Mouse (Mus musculus): ENCODE results near the gene Otogl. TPM values are rescaled to one million over a fixed set of nuclear protein-coding genes. Genes with fewer than 3 reads are reported as not detected.

The Otogl gene
- polyA plus RNA-seq, 1 experiment from 2014 or later: not detected

DNA sequence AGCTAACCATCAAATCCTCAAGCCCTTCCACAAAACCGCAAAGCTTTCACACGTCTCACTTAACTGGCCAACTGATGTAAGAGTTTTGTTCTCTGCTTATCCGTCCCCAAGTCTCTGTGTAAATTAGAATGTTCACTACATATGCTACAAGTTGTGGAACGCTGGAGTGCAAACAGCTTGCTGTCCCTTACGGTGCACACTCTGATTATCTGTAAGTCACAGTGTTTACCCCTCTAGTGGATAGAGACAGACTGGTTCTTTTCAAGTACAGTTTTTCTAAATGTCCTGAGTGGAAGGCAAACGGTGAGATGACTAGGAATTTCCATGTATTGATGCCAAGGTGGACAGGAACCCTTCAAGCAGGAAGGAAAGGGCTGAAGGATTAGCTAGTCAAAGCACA, 160.0 kb downstream of the Otogl start:
- H3K9me3 ChIP-seq (replicated peaks): no peaks in the 10 kb centered on the region
- WGBS: 47% methylated on average over 6 of the region's 6 CpGs
- no peak overlapping the region for H3K27ac ChIP-seq
- no peaks in the 10 kb centered on the region for H3K27me3 ChIP-seq (ENCODE audit: low read depth, poor library complexity, severe bottlenecking)
- no peaks in the 10 kb centered on the region for H3K36me3 ChIP-seq
- H3K4me1 ChIP-seq: peaks cover 9% of the 10 kb centered on the region
- DNase-seq (ENCODE audit: low spot score): no peak
- H3K4me3 ChIP-seq: no peak overlapping the region

- no peaks in the 10 kb centered on the region for H3K36me3 ChIP-seq
- DNase-seq (ENCODE audit: low spot score): no peak
- no peak overlapping the region for H3K27ac ChIP-seq
- 23% methylated on average over 5 of the region's 5 CpGs for WGBS
- H3K9me3 ChIP-seq (replicated peaks): no peaks in the 10 kb centered on the region
- no peak overlapping the region for H3K4me3 ChIP-seq
- H3K4me1 ChIP-seq: peaks cover 9% of the 10 kb centered on the region
- no peaks in the 10 kb centered on the region for H3K27me3 ChIP-seq (ENCODE audit: low read depth, poor library complexity, severe bottlenecking)
Observed at GRCm38 (mm10) chr10:107747566-107747965, 164.4 kb downstream of the Otogl start.

DNA sequence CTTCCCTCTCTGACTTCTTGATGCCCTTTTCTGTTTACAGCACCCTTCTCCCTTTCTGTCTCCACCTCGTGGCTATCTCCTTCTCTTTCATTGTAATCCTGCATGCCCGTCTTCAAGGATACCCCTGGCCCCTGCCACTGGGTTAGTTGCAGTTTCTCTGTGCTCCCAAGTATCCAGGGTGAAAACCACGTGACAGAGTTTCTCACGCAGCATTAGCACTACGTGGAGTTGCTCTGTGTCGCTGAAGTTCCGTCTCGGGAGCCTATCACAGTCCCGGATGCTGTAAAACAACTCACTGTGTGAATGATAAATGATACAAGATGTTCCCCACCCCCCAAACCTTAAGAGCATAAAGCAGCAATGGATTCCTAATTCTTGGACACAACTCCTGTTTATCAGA, 165.2 kb downstream of the Otogl start:
- no peak for DNase-seq (ENCODE audit: low spot score)
- Histone ChIP-seq H3K9me3 (replicated peaks) (no peaks in the 10 kb centered on the region), H3K4me1 (0 out of 2 replicates have a peak, but pooled peaks cover 2% of the 10 kb centered on the region), H3K27me3 (ENCODE audit: low read depth, poor library complexity, severe bottlenecking) (no peaks in the 10 kb centered on the region), H3K27ac (no peak overlapping the region), H3K36me3 (no peaks in the 10 kb centered on the region), H3K4me3 (no peak overlapping the region)
- 29% methylated on average over 9 of the region's 9 CpGs for WGBS

GRCm38 (mm10) chr10:107739815-107740214, 172.1 kb downstream of the Otogl start:
- H3K4me3 ChIP-seq: no peak overlapping the region
- H3K9me3 ChIP-seq (replicated peaks): no peaks in the 10 kb centered on the region
- no peak for DNase-seq (ENCODE audit: low spot score)
- no peaks in the 10 kb centered on the region for H3K27me3 ChIP-seq (ENCODE audit: low read depth, poor library complexity, severe bottlenecking)
- H3K36me3 ChIP-seq: no peaks in the 10 kb centered on the region
- H3K27ac ChIP-seq: no peak overlapping the region
- H3K4me1 ChIP-seq: peaks cover 2% of the 10 kb centered on the region; the same call in 1 of the 2 replicates
- 70% methylated on average over 5 of the region's 5 CpGs for WGBS

GRCm38 (mm10) chr10:107737743-107738142, 174.2 kb downstream of the Otogl start:
- no peak overlapping the region for H3K27ac ChIP-seq
- H3K9me3 ChIP-seq (replicated peaks): no peaks in the 10 kb centered on the region
- 84% methylated on average over 6 of the region's 6 CpGs for WGBS
- H3K27me3 ChIP-seq (ENCODE audit: low read depth, poor library complexity, severe bottlenecking): no peaks in the 10 kb centered on the region
- H3K4me3 ChIP-seq: no peak overlapping the region
- H3K36me3 ChIP-seq: no peaks in the 10 kb centered on the region
- peaks cover 2% of the 10 kb centered on the region; the same call in 1 of the 2 replicates for H3K4me1 ChIP-seq
- DNase-seq (ENCODE audit: low spot score): no peak

- Histone ChIP-seq H3K4me1 (peaks cover 2% of the 10 kb centered on the region; the same call in 1 of the 2 replicates), H3K36me3 (no peaks in the 10 kb centered on the region), H3K4me3 (no peak overlapping the region), H3K27ac (no peak overlapping the region), H3K27me3 (ENCODE audit: low read depth, poor library complexity, severe bottlenecking) (no peaks in the 10 kb centered on the region), H3K9me3 (replicated peaks) (no peaks in the 10 kb centered on the region)
- WGBS: 84% methylated on average over 7 of the region's 7 CpGs
- DNase-seq (ENCODE audit: low spot score): no peak
Observed at GRCm38 (mm10) chr10:107735448-107735847, 176.5 kb downstream of the Otogl start.

- Histone ChIP-seq H3K4me1 (no peaks in the 10 kb centered on the region), H3K27me3 (ENCODE audit: low read depth, poor library complexity, severe bottlenecking) (no peaks in the 10 kb centered on the region), H3K27ac (no peak overlapping the region), H3K9me3 (replicated peaks) (no peaks in the 10 kb centered on the region), H3K36me3 (no peaks in the 10 kb centered on the region), H3K4me3 (no peak overlapping the region)
- no peak for DNase-seq (ENCODE audit: low spot score)
Observed at GRCm38 (mm10) chr10:107734327-107734726, 177.6 kb downstream of the Otogl start.

- DNase-seq (ENCODE audit: low spot score): no peak
- H3K9me3 ChIP-seq (replicated peaks): no peaks in the 10 kb centered on the region
- no peak overlapping the region for H3K4me3 ChIP-seq
- 74% methylated on average over 7 of the region's 7 CpGs for WGBS
- no peaks in the 10 kb centered on the region for H3K4me1 ChIP-seq
- H3K27me3 ChIP-seq (ENCODE audit: low read depth, poor library complexity, severe bottlenecking): no peaks in the 10 kb centered on the region
- no peak overlapping the region for H3K27ac ChIP-seq
- no peaks in the 10 kb centered on the region for H3K36me3 ChIP-seq
Observed at GRCm38 (mm10) chr10:107725631-107726030, 186.3 kb downstream of the Otogl start.

DNA sequence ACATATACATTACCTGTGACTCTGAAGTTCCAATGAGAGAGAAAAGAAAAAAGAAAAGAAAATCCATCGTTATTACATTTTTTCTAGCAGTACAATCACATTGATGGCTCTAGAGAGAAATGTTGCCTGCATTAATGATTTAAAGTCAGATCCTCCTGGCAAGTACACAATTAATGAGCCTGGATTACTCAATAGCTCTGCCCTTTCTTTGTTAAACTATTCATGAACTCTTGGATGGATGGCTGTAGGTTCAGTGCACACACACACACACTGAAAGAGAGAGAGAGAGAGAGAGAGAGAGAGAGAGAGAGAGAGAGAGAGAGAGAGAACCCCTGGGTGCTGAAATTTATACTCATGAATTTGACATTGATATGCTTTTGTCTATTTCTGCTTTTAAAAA, 192.1 kb downstream of the Otogl start, which contains the start of gene Ptprq:
TSS of gene Ptprq (minus strand) at position 246 of the 400 bp plus-strand sequence.
- 75% methylated on average over 1 of the region's 1 CpGs for WGBS

More for the DNA sequence above, 192.1 kb downstream of the Otogl start, which contains the start of gene Ptprq:
- Histone ChIP-seq H3K4me1 (no peaks in the 10 kb centered on the region), H3K27ac (no peak within 1 kb of the TSS), H3K4me3 (no peak within 1 kb of the TSS), H3K36me3 (no peaks in the 10 kb centered on the region), H3K9me3 (replicated peaks) (no peaks in the 10 kb centered on the region), H3K27me3 (ENCODE audit: low read depth, poor library complexity, severe bottlenecking) (no peaks in the 10 kb centered on the region)
- DNase-seq (ENCODE audit: low spot score): no peak

Other genes starting within 250 kb of the Otogl start
- 0.09 and 0.11 TPM in 2 replicates for gene Ptprq, start 192.1 kb downstream of the Otogl start, polyA plus RNA-seq (2016; fragmentation: Nextera tagmentation; extraction: Ambion mirVana)